Mouse (Mus musculus): ENCODE measurements at regions not wholly inside any gene's neighbourhood (a gene's known extent, or its start where the extent isn't known, plus 50 kb on each side); places are given as distances from the start of the nearest gene placed in this dataset.

GRCm38 (mm10) chr11:17727258-17728034 is 226.2 kb downstream of the Etaa1 start:
- TF ChIP-seq CTCF (IDR thresholded peaks at IDR 0.05; ENCODE audit: low read depth, low read length) = no peak
- no peak for TF ChIP-seq POLR2A (IDR thresholded peaks at IDR 0.05; ENCODE audit: borderline replicate concordance, low read depth, low read length)

Data from bone marrow macrophage, adult 2 months (primary cell).